Mouse (Mus musculus) myocyte (in vitro differentiated cells): ENCODE results near the gene Cacna1g.

ENCODE experiments used
- POLR2A ChIP-seq: IDR thresholded peaks from one replicate; pipeline ENCODE4 v1.6.1; 2011; ENCODE audit warnings: low read depth, mild to moderate bottlenecking, control low read depth, moderate library complexity; ENCODE audit not compliant: insufficient read length
- USF1 ChIP-seq: IDR thresholded peaks from one replicate; pipeline ENCODE4 v1.6.1; 2011; ENCODE audit warnings: low read depth, mild to moderate bottlenecking, control low read depth, moderate library complexity

- TF ChIP-seq POLR2A (no peak), USF1 (no peak)
Measured at GRCm38 (mm10) chr11:94472585-94472915, 1.4 kb downstream of the Cacna1g start.
